Mouse (Mus musculus) midbrain, embryonic 14.5 days (tissue): ENCODE measurements around the gene Mettl4. TPM values are rescaled to one million over a fixed set of nuclear protein-coding genes. Genes with fewer than 3 reads are reported as not detected.
A peak's percentile ranks its signal among the peaks of the same experiment; 100 is the strongest.

Experiments
- ATAC-seq: fragments of 200-750 bp; cut with Nextera tagmentation; 2 replicates; pipeline ENCODE4 v1.8.0; 2017; ENCODE audit warnings: moderate number of reproducible peaks, moderate library complexity; ENCODE audit not compliant: low FRiP score, low TSS enrichment
- DNase-seq: peaks from one replicate; pipeline ENCODE4 v3.0.0-alpha.2; 2015
- H3K27ac ChIP-seq: fragments of 300-500 bp; sonication (generic); replicated peaks from 2 replicates; pipeline ENCODE4 v1.5.1; 2014; ENCODE audit warnings: mild to moderate bottlenecking, low read depth, low read length, moderate library complexity
- H3K27me3 ChIP-seq: fragments of 300-500 bp; sonication (generic); 2 replicates; pipeline ENCODE4 v1.6.1; 2014; ENCODE audit warnings: low read length, control low read depth, mixed read lengths; ENCODE audit not compliant: control insufficient read depth, insufficient read depth
- H3K36me3 ChIP-seq: fragments of 300-500 bp; sonication (generic); 2 replicates; pipeline ENCODE4 v1.6.1; 2014; ENCODE audit warnings: low read length, control low read depth; ENCODE audit not compliant: control insufficient read depth, insufficient read depth
- H3K4me1 ChIP-seq: fragments of 300-500 bp; sonication (generic); 2 replicates; pipeline ENCODE4 v1.6.1; 2014; ENCODE audit warnings: mild to moderate bottlenecking, antibody characterized with exemption, low read length, control low read depth; ENCODE audit not compliant: control insufficient read depth, insufficient read depth
- H3K4me2 ChIP-seq: fragments of 300-500 bp; sonication (generic); 2 replicates; pipeline ENCODE4 v1.6.1; 2014; ENCODE audit warnings: mild to moderate bottlenecking, low read length, moderate library complexity
- H3K4me3 ChIP-seq: fragments of 300-500 bp; sonication (generic); replicated peaks from 2 replicates; pipeline ENCODE4 v1.5.1; 2014; ENCODE audit warnings: low read depth, low read length
- H3K9ac ChIP-seq: fragments of 300-500 bp; sonication (generic); replicated peaks from 2 replicates; pipeline ENCODE4 v1.6.1; 2014; ENCODE audit warnings: mild to moderate bottlenecking, low read length, moderate library complexity
- H3K9me3 ChIP-seq: fragments of 300-500 bp; sonication (generic); 2 replicates; pipeline ENCODE4 v1.6.1; 2016; ENCODE audit warnings: low read length, control low read depth, mixed read lengths; ENCODE audit not compliant: control insufficient read depth
- WGBS: fragments of 180-500 bp; shearing (Covaris S2); extraction: QIAGEN DNeasy Blood & Tissue Kit; methylation state at CpG from one replicate; pipeline ENCODE4 v1.1.7; 2014; 5-methylcytosine and 5-hydroxymethylcytosine counted together
- polyA plus RNA-seq: library from polyadenylated mRNA; unstranded; fragments of >200 nt; fragmentation: Nextera tagmentation; extraction: Ambion mirVana; gene quantifications from 2 replicates; pipeline ENCODE4 v1.2.1, GENCODE M21; 2014

Mettl4 gene
- polyA plus RNA-seq = 21.2 and 28.7 TPM in 2 replicates

GRCm38 (mm10) chr17:94749466-94750135 lies at the start of gene Mettl4:
Gene Mettl4, minus strand, starts transcription at chr17:94750019.
- under 1% methylated on average over 56 of the region's 56 CpGs for WGBS
- Histone ChIP-seq H3K27me3 (no peaks in the 10 kb centered on the region), H3K4me3 (peak within 1 kb of the TSS; percentile 59), H3K4me2 (peak within 1 kb of the TSS; percentile 75), H3K4me1 (peaks cover 3% of the 10 kb centered on the region; the same call in 1 of the 2 replicates), H3K9me3 (no peaks in the 10 kb centered on the region), H3K27ac (peak within 1 kb of the TSS; percentile 95), H3K36me3 (no peaks in the 10 kb centered on the region), H3K9ac (peak within 1 kb of the TSS; percentile 67)
- ATAC-seq = peak; percentile 98
- peak; percentile 96 for DNase-seq

- Histone ChIP-seq H3K4me2 (no peak overlapping the region), H3K9ac (no peak overlapping the region), H3K4me1 (no peaks in the 10 kb centered on the region), H3K36me3 (peaks cover 11% of the 10 kb centered on the region), H3K27ac (no peak overlapping the region), H3K27me3 (no peaks in the 10 kb centered on the region), H3K4me3 (no peak overlapping the region), H3K9me3 (no peaks in the 10 kb centered on the region)
- 90% methylated on average over 2 of the region's 2 CpGs for WGBS
- DNase-seq = no peak
- ATAC-seq = no peak
These were observed 29.2 kb upstream of the Mettl4 start for GRCm38 (mm10) chr17:94778871-94779482.

GRCm38 (mm10) chr17:94768491-94768890 lies 18.7 kb upstream of the Mettl4 start:
- H3K9ac ChIP-seq = no peak overlapping the region
- no peak overlapping the region for H3K4me2 ChIP-seq
- ATAC-seq = no peak
- no peak overlapping the region for H3K27ac ChIP-seq
- 0 out of 2 replicates have a peak, but pooled peaks cover 3% of the 10 kb centered on the region for H3K36me3 ChIP-seq
- no peaks in the 10 kb centered on the region for H3K4me1 ChIP-seq
- 89% methylated on average over 2 of the region's 2 CpGs for WGBS
- no peak overlapping the region for H3K4me3 ChIP-seq
- H3K27me3 ChIP-seq = no peaks in the 10 kb centered on the region
- no peak for DNase-seq
- H3K9me3 ChIP-seq = no peaks in the 10 kb centered on the region

- no peak overlapping the region for H3K27ac ChIP-seq
- H3K4me1 ChIP-seq = no peaks in the 10 kb centered on the region
- no peak overlapping the region for H3K4me2 ChIP-seq
- WGBS = 92% methylated on average over 3 of the region's 3 CpGs
- H3K9me3 ChIP-seq = no peaks in the 10 kb centered on the region
- DNase-seq (no peak), ATAC-seq (no peak)
- H3K27me3 ChIP-seq = no peaks in the 10 kb centered on the region
- H3K36me3 ChIP-seq = 0 out of 2 replicates have a peak, but pooled peaks cover 6% of the 10 kb centered on the region
- no peak overlapping the region for H3K9ac ChIP-seq
- H3K4me3 ChIP-seq = no peak overlapping the region
These were observed 14.9 kb upstream of the Mettl4 start for GRCm38 (mm10) chr17:94764711-94765110.

GRCm38 (mm10) chr17:94764011-94764410 lies 14.2 kb upstream of the Mettl4 start:
- Histone ChIP-seq H3K36me3 (0 out of 2 replicates have a peak, but pooled peaks cover 6% of the 10 kb centered on the region), H3K4me2 (no peak overlapping the region), H3K9ac (no peak overlapping the region), H3K27me3 (no peaks in the 10 kb centered on the region), H3K4me1 (no peaks in the 10 kb centered on the region), H3K27ac (no peak overlapping the region), H3K9me3 (no peaks in the 10 kb centered on the region), H3K4me3 (no peak overlapping the region)
- no peak for DNase-seq
- no peak for ATAC-seq
- 88% methylated on average over 1 of the region's 1 CpGs for WGBS

- Histone ChIP-seq H3K4me3 (no peak overlapping the region), H3K36me3 (0 out of 2 replicates have a peak, but pooled peaks cover 6% of the 10 kb centered on the region), H3K4me2 (no peak overlapping the region), H3K27ac (no peak overlapping the region), H3K9ac (no peak overlapping the region), H3K4me1 (no peaks in the 10 kb centered on the region), H3K27me3 (no peaks in the 10 kb centered on the region), H3K9me3 (no peaks in the 10 kb centered on the region)
- no peak for DNase-seq
- ATAC-seq = no peak
- 96% methylated on average over 3 of the region's 3 CpGs for WGBS
These were observed 12.6 kb upstream of the Mettl4 start for GRCm38 (mm10) chr17:94762405-94762804.

- 2% methylated on average over 22 of the region's 22 CpGs for WGBS
- no peaks in the 10 kb centered on the region for H3K27me3 ChIP-seq
- peak overlapping the region; percentile 75 for H3K4me2 ChIP-seq
- H3K4me3 ChIP-seq = peak overlapping the region; percentile 59
- no peaks in the 10 kb centered on the region for H3K9me3 ChIP-seq
- peak overlapping the region; percentile 67; the same call in 1 of the 2 replicates for H3K9ac ChIP-seq
- no peaks in the 10 kb centered on the region for H3K36me3 ChIP-seq
- no peak for ATAC-seq
- peaks cover 3% of the 10 kb centered on the region; the same call in 1 of the 2 replicates for H3K4me1 ChIP-seq
- H3K27ac ChIP-seq = no peak overlapping the region
- DNase-seq = no peak
These were observed 414 bp upstream of the Mettl4 start for GRCm38 (mm10) chr17:94750136-94750729.

GRCm38 (mm10) chr17:94738173-94738572 lies 11.6 kb downstream of the Mettl4 start:
- DNase-seq (no peak), ATAC-seq (no peak)
- no peak overlapping the region for H3K9ac ChIP-seq
- peaks cover 19% of the 10 kb centered on the region; the same call in 1 of the 2 replicates for H3K36me3 ChIP-seq
- H3K27me3 ChIP-seq = no peaks in the 10 kb centered on the region
- H3K4me1 ChIP-seq = no peaks in the 10 kb centered on the region
- H3K4me2 ChIP-seq = no peak overlapping the region
- H3K4me3 ChIP-seq = no peak overlapping the region
- no peak overlapping the region for H3K27ac ChIP-seq
- H3K9me3 ChIP-seq = no peaks in the 10 kb centered on the region
- 93% methylated on average over 4 of the region's 4 CpGs for WGBS
